Mouse (Mus musculus) CD4-positive, CD25-positive, alpha-beta regulatory T cell, adult 4 months (primary cell): ENCODE data around the gene Wdr25. TPM values are rescaled to one million over a fixed set of nuclear protein-coding genes. Genes with fewer than 3 reads are reported as not detected.

Experiments
- ATAC-seq: one replicate; pipeline ENCODE4 v1.8.0; 2017
- polyA plus RNA-seq, 2 experiments: library from polyadenylated mRNA; unstranded; fragments of 100-300 nt; shearing (Covaris generic); gene quantifications; one replicate each; pipeline ENCODE4 v1.2.1; 2017

Gene Wdr25
- polyA plus RNA-seq, 2 experiments from 2014 or later: 5.7 to 19.2 TPM

- no peak for ATAC-seq
Observed at GRCm38 (mm10) chr12:108937506-108937905, 44.1 kb downstream of the Wdr25 start.

GRCm38 (mm10) chr12:108938844-108939243, 45.4 kb downstream of the Wdr25 start:
- no peak for ATAC-seq

- no peak for ATAC-seq
Observed at GRCm38 (mm10) chr12:108939317-108939716, 45.9 kb downstream of the Wdr25 start.

- ATAC-seq: no peak
Observed at GRCm38 (mm10) chr12:108940255-108940654, 46.8 kb downstream of the Wdr25 start.

DNA sequence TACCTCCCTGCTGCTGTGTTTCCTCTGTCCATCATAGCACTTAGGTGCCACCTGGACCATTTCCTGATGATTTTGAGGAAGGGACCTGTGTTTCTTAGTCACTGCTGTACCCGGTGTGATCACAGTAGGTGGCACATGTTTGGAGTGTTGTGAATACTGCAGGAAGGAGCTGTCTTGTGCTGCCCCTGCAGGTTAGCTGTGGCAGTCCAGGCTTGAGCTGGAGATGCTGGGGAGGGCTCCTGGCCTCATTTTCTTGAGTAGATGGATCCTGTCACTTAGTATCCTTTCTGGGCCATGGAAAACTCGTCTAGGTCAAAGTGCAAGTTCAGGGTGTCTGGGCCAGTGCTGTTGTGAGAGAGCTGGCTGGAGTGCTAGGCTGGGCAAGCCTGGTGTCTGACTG, 47.9 kb downstream of the Wdr25 start:
- no peak for ATAC-seq

DNA sequence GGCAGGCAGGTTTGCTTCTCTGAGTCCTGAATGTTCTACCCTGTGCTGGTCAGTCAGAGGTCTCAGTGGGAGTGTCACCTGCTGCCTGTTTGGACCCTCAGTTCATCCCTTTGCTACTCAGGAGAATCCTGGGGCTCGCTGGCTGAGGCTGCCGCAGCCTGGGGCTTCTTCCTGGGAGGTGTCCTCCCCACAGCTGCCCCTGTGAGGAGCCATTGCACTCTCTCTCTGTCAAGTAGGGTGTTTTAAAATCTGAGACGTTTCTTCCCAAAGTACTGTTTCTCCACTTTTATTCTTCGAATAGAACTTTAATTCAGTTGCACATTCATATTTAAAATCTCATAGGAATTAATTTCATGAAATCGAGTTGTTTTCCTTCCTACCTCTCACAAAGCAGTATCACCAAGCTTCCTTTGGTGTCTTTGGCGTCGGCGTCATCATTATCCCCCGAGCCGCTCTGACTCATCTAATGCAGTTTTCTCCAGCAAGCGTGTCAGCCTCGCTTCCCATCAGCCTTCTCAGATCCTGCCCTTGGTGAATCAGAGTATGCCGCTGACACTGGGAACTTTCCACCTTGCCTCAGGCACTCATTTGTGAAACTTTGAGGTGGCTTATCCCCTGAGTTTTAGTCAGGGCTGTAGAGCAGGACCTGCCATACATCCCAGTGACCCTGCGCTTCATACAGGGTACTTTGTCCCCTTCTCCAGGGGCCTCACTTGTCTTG, 48.9 kb downstream of the Wdr25 start:
- ATAC-seq: no peak

DNA sequence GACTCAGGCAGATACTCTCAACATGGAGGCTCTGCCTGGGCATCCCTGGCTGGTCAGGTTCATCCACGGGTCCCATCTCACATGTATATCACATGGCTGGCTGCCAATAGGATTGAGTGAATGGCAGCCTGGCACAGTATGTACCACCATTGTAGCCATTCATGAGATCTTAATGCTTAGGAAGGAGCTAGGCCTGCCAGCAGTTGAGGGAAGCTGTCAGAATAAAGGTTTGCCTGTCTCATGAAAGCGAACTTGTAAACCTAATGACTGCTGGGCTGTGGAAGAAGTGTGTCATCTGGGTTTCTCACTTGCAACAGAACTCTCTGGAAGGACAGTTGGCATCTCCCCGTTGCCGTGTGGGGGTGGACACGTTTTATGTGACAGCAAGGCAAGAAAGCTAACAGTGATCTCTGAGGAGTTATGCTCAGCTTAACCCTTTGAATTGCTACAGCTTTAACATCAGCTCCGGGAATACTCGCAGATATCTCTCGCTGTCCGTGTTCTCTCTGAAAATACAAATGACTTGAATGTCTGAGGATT, 59.6 kb downstream of the Wdr25 start:
- ATAC-seq: no peak

- no peak for ATAC-seq
Observed at GRCm38 (mm10) chr12:108953838-108954237, 60.4 kb downstream of the Wdr25 start.

- ATAC-seq: no peak
Observed at GRCm38 (mm10) chr12:108954456-108954855, 61.0 kb downstream of the Wdr25 start.

DNA sequence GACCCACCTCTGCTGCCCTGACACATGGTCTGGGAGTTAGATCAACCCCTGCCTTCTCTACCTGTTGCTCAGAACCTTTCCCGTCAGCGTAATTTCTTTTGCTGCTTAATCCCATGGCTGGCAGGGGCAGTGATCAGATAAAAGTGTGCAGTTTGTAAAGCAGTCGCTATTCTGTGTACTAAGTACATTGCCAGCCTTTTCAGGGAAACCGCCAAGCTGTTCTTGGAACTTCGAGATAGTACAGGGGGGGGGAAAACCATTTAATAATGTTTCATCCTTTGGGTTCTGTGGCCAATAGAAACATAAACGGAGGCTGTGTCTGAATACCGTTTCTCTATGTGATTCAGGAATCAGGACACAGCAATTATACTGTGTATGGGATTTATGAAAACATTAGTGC, 65.1 kb downstream of the Wdr25 start:
- ATAC-seq: no peak

GRCm38 (mm10) chr12:108958991-108959638, 65.7 kb downstream of the Wdr25 start:
- no peak for ATAC-seq

DNA sequence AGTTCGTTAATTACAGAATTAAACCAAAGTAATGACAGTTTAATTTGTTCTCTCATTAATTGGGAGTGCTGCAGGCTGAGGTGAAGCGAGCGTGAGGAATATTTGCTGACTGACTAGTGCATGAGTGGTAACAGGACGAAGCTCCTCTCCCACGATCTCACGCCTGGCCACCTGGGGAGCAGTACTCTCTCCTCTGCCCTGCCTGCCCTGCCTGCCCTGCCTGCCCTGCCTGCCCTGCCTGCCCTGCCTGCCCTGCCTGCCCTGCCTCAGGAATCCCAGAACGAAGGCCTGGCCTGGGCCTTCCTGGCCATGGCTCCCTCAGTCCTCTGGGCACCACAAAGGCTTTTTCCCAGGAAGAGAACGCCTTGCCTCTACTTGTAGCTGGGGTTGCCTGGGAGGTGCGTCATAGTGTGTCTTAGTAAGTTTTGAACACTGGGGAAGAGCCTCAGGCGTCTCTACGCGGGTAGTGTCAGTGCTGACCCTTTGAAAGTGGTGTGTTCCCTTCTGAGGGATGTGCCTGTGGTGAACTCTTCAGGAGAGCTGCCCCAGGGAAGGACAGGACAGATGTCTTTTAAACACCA, 66.3 kb downstream of the Wdr25 start:
- no peak for ATAC-seq

- no peak for ATAC-seq
Observed at GRCm38 (mm10) chr12:108960225-108960624, 66.8 kb downstream of the Wdr25 start.

DNA sequence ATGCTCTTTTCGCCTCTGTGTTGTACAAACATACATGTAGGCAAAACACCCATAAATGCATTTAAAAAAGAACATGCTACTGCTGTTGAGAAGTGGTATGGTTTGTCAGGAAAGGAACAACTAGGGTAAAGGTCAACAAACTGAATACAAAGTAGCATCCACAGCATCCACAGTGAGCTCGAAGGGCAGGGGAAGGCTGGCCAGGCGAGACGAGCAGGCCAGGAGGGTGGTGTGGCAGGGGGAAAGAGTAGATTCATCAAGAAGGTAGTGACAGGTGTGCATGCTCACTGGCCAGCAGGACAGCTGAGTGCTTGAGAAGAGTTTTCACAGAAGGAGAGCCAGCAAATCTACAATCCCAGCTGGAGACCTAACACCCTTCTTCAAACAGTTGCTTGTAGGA, 74.2 kb downstream of the Wdr25 start:
- no peak for ATAC-seq

GRCm38 (mm10) chr12:108968031-108968430, 74.6 kb downstream of the Wdr25 start:
- ATAC-seq: no peak

- ATAC-seq: no peak
Observed at GRCm38 (mm10) chr12:108971446-108971845, 78.0 kb downstream of the Wdr25 start.

- no peak for ATAC-seq
Observed at GRCm38 (mm10) chr12:108972234-108972633, 78.8 kb downstream of the Wdr25 start.

DNA sequence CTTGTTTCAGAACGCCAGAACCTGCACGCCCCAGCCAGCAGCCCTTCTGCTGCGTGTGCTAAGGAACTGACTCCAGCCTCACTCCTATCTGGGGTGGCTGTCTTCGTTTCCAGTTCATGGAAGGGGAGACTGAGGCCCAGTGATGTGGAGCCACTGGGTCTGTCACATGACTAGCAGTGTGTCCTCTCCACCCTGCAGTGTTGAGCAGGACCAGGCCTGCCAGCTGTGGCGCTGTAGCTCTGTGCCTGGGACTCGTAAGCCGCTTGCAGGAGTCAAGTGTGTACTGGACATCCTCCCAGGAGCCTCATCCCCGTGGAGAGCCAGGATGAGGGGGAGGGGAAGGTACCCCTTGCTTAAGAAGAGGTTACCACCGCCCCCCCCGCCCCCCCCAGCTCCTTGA, 86.5 kb downstream of the Wdr25 start:
- no peak for ATAC-seq

DNA sequence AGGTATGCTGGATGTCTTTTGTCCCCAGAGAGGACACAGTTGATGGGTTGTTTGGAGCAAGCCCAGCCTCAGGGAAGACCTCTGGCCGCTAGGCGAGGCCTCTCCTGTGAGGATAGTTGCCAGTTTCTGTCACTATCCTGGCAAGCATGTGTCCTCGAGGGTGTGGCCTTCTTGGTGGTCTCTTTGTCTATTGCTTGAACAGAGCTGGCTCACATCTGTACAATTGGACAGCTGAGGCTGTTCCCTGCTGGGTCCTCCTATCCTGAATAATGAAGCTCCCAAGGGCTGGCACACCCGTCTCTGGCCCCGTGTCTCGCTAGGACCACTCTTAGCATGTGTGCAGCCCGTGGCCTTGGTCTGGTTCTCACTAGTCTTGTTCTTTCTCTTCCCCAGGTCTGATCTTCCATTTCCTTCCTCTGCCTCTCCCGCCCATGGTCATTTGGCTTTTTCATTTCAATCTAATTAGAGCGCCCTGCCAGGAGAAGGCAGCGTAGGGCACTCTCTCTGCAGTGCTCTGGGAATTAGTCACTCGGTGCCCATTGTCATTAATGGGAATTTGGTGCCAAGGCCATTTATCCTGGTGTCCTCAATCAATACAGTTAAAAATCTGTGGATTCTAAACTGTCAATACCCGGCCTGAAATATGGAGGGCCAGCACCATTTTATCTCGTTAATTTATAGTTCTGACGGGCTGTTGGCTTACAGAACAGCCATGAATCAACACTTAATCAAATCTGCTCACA, 88.7 kb downstream of the Wdr25 start:
- no peak for ATAC-seq

DNA sequence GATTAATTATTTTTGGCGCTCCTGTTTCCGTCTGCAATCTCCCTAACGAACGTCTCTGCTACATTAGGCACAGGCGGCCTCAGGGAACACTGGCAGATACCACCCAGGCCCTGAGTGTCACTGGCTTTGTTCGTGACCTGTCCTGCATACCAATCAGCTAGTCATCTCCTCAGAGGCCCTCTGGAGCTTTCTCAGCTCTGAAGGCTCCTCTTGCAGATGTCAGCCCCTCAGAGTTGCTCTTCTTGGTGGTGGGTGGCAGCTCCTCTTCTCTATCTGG, 89.2 kb downstream of the Wdr25 start:
- ATAC-seq: no peak

GRCm38 (mm10) chr12:108983496-108983895, 90.1 kb downstream of the Wdr25 start:
- no peak for ATAC-seq

- ATAC-seq: no peak
Observed at GRCm38 (mm10) chr12:108984471-108984870, 91.0 kb downstream of the Wdr25 start.

- no peak for ATAC-seq
Observed at GRCm38 (mm10) chr12:108985025-108985424, 91.6 kb downstream of the Wdr25 start.
